Mouse (Mus musculus): ENCODE data around the gene Prr5.

Prr5 gene

DNA sequence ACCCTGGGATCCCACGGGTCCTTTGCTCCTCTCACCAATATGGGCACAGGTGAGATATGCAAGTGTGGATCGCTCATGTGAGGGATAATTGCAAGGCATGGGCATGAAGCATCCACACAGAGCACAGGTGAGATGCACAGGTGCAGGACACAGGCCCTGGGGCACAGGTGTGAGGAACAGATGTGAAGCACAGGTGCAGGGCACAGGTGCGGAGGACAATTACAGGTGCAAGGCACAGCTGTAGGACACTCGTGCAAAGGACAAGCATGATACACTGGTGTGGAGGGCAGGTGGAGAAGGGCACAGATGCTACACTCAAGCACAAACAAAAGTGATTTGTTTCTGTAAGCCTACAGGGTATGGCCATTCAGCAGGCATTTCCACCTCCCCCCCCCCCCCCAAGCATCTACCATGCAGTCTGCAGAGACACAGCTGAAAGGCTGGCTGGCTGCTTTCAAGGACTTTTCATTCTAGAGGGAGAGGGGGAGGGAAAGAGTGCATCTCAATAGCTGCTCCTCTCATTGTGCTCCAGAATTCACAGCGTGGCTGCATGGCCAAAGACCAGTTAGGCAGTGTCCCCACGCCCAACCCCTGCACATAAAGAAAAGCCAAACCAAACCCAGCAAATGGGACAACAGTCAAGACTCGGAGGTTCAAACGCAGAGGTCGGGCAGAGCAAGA is 11.9 kb upstream of the Prr5 start:
- WGBS = 66% methylated on average over 9 of the region's 9 CpGs

DNA sequence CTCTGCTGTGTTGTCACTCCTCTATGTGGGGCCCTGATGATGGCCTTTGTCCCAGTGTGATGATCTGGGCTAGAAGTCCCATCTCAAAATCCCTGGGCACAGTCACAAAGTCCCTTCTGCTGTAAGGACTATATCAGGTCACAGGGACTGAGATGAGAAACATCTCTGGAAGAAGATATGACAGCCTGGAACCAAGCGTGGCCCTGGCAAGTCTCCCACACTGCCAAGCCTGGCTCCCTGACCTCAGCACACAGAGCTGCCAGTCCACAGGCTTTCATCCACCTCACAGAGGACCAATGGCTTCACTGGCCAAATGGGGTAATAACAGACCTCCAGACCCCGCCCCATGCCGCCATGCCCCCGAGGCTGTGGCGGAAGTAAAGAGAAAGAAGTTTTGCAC is 10.8 kb upstream of the Prr5 start:
- WGBS = 83% methylated on average over 5 of the region's 5 CpGs

DNA sequence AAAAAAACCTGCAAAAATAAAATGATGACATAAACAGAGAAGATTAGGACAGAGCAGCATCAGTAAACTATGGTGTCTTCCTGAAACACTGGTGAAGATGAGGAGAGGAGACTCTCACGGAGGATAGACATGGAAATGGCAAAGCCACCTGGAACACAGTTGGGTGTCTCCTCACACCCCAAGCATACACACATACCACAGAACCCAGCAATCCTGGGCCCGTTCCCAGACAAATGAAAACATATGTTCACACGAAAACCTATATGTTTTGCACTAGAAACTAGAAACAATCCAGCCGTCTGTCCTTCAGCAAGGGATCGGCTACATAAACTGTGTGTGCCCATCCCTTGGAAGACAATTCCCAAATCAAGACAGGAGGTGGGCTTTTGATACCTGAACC is 9.6 kb upstream of the Prr5 start:
- WGBS = 59% methylated on average over 5 of the region's 5 CpGs

DNA sequence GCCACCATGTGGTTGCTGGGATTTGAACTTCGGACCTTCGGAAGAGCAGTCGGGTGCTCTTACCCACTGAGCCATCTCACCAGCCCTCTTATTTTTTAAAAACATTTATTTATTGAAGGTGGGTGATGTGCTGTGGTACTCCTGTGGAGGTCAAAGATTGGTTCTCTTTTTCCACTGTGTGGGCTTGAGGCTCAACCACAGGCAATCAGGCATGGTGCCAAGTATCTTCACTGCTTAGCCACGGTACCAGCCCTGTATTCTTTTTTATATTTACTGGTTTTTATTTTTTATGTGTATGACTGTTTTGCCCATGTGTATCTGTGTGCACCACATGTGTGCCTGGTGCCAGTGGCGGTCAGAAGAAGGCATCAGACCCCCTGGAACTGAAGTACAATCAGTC is 8.1 kb upstream of the Prr5 start:
- WGBS = 93% methylated on average over 5 of the region's 5 CpGs

DNA sequence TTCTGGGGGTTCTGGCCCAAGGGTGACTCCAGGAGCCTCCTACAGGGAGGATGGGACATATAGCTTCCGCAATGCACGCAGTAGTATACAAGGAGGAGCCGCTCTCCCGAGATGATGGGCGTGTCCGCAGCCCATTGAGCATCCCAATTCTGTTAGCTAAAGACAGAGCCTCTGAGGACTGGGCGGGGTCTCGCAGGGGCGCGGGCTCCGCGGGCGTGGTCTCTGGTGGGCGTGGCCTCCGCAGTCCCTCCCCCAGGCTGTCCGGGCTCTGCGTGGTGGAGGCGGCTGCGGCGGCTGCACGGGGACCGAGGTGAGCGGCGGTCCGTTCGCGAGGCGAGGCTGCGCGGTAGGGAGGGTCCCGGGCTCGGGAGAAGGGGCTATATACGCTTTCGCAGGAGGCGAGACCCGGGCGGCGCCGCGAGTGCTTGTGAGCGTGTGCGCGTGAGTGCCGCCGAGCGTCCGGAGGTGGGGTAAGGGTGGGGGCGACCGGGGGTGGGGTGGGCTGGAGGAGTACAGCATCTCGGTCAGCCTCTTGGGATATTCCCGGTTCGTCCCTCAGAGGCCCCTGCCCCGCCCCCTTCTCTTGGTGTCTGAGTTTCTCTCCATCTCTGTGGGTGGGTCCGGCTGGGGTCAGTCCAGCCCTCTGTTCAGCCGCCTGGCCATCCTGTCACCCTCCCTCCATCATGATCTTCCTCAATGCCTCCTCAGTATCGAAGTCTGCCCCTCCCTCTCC is 6.3 kb upstream of the Prr5 start:
- under 1% methylated on average over 55 of the region's 56 CpGs for WGBS

DNA sequence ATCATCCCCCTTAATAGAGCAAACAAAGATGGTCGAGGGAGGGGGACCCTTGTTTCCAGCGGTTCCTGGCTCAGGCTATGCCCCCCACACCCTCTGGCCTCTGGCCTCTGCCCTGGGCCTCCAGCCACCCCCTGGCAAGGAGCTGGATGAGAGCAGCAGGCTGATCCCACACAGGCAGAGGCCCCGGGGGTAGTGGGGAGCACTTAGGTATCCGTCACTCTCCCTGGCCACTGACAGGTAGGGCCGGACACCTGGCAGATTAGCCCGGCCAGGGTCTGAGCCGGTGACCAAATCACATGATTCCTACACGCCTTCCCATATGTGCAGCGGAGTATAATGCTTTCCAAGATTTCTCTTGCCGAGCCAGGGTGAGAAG is 5.7 kb upstream of the Prr5 start:
- WGBS = 54% methylated on average over 10 of the region's 10 CpGs

DNA sequence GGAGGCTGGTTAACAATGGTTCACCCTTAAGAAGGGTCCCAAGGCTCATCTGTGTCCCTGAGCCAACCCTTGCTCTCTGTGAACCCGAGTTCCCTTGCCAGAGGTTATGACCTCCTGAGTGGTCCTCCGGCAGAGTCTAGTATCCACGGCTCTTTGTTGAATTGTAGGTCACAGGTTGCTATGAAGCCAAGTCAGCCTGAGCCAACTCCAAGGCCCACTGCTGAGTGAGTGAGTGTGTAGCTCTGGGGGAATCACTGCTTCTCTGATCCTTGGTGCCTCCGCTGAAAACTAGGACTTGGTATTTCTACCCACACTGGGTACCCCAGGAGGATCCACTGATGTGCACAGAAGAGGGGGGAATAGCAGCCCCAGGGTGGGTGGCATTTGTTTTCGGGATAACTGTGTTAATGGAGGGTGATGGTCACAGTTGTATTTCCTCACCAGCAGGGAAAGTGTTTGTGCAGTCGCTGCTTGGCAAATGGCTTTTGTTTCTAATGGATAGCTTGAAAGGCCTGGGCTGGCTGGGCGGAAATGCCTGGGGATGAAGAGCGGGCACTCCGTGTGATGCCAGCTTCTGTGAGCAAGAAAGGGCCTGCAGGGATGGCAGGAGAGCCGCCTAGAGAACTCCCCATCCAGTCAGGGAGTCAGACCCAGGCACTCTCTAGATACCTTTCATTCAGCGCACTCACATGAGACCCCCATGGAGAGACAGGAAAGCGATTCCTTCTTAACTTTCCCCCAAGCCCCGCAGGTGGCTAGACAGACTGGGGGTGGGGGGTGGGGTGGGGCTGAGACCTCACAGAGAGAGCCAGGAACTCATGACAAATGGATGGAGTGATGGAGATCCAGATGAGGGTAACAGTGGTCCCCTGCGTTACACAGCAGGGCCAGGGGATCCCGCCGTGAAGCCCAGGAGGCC is 4.6 kb upstream of the Prr5 start:
- 58% methylated on average over 16 of the region's 16 CpGs for WGBS

DNA sequence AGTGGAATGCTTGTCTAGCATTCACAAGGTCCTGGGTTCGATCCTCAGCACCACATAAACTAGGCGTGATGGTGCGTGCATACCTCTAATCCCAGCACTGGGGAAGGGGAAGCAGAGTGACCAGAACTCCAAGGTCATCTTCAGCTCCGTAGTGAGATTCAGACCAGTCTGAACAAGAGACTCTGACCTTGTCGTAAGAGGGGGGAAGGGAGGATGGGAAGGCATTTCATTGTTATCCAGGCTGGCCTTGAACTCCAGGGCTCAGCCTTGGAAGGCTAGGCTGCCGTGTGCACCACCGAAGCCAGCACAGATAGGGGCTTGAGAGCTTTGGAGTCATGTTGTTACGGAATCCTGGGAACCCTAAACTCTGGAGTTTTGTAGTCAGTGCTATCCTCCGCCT is 3.8 kb upstream of the Prr5 start:
- 86% methylated on average over 9 of the region's 9 CpGs for WGBS

DNA sequence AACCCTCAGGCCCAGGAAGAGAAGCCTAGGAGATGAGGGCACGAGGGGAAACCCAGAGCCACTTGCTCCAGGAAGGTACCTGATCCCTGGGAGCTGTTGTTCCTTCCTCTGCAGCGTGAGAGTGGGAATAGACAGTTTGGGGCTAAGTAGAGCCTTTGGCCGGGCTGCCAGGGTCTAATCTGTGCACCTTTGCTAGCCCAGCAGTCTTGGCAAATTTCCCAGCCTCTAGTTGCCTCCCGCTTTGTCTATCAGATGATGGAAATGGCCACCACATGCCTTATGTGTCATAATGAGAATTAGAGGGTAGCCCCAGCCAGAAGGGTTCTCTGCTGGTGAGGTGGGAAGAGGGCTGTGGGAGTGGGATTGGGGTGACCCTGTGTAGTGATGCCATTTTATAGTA is 3.4 kb upstream of the Prr5 start:
- WGBS = 82% methylated on average over 4 of the region's 4 CpGs

DNA sequence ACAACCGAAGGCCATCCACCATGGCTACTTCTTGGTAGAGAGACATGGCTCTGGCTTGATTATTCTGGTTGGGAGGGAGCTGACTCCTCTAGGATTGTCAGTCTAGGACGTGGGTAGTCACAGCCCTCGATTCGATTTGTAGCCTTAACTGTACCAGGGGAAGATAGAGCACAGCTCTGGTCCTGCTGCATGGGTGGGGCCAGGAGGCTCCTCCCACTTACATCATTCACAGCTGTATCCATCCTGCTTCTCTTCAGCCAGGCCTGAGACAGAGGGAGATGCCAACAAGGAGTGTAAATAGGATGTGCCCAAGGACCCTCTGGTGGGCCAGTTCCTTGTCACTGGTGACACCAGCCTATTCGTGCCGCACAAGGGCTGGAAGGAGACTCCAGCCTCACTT is 1.8 kb upstream of the Prr5 start:
- WGBS = 83% methylated on average over 6 of the region's 6 CpGs

DNA sequence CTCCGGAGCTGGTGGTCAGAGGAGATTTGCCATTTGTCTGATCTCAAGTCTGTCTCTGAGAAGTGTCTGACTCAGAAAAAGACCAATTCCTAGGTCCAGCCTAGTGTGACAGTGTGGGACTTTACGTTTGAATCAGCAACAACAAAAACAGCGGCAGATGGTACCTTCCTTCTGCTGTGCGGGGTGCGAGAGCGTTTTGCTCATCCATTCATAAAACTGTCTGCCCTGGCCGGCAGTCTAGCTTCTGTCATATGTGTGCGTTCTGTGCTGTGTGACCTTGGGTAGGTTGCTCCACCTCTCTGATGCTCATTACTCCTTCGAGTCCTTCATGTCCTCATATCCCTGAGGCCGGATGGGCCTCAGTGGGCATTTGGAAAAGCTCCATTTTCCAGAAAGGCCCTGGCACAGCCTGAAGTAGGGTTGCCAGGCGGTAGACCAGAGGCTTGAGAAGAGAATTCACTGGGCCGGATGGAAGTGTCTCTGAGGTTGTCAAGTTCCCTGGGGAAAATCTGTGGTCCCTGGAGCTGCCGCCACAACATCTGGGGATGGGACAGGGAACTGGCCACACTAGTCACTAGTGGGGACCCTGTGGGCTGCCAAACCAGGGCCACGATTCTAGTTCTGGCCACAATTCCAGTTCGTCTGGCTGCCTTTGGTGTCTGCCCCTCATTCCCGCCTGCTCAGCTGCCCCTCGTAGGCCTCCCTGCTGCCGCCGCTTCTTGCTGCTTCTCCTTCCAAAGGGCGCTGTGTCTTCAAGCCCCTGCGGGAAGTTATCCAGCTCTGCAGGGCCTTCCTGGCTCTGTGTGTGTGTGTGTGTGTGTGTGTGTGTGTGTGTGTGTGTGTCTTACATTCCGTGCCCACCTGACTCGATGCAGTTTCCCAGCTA is 594 bp downstream of the Prr5 start:
- 71% methylated on average over 23 of the region's 23 CpGs for WGBS

DNA sequence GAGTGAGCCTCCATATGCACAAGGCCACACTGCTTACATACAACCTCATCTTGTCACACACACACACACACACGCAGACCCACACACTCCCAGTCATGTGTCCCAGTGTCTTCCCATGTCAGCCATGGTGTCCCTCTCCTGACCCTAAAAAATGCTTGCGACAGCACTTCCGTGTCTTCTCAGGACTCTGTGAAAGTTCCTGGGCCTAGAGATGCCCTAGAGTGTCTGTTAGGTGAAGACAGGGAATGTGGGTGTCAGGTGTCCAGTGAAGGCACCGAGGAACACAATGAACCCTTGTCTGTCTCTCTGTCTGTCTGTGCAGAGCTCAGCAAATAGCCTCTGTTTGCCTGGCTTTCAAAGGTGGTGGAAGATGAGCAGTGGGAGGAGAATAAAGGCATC is 1.2 kb downstream of the Prr5 start:
- WGBS = 87% methylated on average over 4 of the region's 4 CpGs

DNA sequence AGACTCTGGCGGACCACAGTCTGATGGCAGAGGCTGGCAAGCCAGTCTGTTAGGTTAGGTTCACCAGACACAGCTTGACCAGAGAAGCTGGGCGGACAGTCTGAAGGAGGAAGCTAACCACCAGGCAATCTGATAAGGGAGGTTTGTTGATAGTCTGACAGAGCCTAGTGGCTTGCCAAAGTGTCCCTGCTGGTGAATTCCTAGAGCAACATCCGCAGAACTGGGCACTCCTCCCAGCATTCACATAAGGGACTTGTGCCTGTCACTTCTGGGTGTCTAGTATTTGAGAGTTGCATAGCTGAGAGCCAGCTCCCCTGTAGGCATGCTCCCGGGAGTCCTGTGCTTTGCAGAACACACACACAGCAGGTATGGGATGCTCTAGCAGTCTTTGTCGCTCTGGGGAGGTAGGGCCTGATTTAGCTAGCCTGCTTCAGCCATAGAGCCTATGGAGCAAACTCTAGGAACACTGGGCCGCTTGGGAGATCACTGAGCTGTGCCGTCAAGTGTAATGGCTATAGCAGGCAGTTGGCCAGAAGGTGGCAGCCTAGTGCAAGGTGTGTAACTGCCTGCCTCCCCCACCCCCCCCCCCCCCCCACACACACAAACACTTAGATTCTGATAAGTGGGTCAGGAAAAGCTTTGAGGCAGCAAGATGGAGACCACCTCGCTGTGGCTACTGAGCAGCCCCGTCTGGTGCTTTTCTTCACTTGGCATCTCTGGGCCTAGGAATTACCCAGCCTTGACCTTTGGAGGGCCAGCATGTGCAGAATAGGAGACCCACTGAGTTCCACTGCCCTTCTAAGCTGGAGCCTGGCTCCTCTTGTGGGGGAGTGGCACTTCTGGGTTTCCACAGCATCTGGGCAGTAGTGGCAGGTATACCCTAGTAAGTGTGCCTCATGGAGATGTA is 2.2 kb downstream of the Prr5 start:
- 39% methylated on average over 9 of the region's 9 CpGs for WGBS

DNA sequence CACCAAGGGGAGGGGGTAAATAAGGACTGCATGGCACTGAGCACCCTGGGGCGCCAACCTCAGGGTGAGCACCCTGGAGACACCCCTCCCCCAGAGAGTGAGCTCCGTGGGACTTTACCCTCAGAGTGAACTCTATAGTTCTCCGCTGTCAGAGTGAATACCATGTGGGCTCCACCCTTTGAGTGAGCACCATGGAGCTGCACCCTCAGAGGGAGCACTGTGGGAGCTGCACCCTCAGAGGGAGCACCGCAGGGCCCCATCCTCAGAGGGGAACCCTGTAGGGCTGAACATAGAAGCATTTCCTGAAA is 2.8 kb downstream of the Prr5 start:
- WGBS = 72% methylated on average over 4 of the region's 4 CpGs

DNA sequence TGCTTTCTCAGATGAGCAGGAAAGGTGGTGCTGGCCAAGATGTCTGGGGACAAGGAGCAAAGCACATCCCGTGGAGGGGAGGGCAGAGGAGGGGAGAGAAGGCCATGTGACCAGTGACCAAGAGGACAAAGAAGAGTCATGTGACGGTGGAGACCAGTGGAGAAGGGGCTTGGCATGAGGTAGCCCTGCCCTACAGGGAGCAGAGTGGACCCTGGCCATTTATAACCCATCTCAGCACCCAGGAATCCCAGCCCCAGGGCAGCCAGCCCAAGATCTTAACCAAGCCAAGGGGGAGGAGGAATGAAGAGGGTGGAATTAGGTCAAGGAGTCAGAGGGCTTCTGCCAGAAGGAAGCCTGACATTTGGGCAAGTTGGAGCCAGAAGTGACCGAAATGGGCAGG is 3.2 kb downstream of the Prr5 start:
- WGBS = 60% methylated on average over 3 of the region's 3 CpGs

DNA sequence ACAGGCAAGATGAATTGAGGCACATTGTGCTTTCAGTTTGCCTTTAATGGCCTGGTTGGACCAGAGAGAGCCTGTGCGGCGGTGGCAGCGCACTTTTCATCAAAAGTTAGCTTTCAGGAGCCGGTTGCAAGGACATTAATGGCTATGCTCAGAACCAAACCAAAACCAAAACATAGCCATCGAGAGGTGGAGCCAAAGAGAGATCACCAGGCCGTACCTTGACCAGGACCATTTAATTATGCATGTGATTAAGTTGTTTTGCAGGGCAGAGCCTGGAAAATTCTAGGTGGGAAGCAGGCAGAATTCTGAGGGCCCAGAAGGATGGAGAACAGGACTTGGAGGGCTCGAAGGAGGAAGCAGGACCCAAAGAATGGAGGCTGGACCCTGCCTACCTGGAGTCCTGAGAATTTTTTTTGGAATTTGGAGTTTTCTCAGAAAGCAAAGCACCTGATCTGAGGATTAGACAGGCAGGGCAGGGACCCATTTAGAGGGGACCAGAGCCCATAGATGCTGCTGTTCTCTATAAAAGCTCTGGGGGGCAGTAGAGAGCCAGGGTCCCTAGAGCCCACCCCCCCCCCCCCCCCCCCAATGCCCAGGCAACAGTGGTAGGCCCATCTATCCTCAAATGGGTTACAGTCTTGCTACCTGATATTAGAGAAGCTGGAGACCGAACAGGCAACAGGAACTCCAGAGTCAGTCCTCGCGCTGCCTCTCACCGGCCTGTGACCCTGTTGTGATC is 5.1 kb downstream of the Prr5 start:
- 88% methylated on average over 11 of the region's 11 CpGs for WGBS

DNA sequence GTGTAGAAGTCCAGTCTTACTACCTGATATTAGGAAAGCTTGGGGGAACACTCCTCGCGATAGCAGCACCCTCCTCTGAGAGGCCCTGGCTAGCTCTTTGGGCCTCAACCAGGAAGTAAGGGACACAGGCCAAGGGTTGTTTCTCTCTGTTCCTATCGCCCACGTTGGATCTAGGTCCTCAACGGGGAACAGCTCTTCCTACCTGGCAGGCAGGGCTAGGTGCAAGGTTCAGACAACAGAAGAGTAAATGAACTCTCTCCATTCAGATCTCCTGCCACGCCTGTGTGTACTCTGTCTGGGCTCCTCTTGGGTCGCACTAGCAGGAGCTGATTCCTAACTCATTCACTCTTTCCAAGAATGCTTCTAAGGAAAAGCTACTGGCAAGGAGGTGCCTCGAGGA is 5.9 kb downstream of the Prr5 start:
- WGBS = 72% methylated on average over 8 of the region's 8 CpGs

DNA sequence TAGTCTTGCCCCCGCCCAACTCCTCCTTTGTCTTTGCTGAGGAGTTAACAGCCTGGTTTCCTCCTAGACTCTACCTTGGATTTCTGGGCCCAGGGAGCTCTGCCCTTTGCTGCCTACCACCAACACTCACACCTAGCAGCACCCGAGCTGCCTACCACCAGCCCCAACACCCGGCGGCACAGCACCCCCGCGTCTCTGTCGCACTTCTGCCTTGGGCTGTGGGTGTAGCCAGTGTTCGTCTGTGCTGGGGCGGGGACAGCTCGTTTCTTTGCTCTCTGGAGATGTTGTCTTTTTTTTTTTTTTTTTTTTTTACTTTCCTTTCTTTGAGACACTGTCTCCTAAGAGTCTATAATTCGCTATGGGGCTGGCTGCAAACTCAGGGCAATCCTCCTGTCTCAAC is 8.5 kb downstream of the Prr5 start:
- 51% methylated on average over 11 of the region's 11 CpGs for WGBS

DNA sequence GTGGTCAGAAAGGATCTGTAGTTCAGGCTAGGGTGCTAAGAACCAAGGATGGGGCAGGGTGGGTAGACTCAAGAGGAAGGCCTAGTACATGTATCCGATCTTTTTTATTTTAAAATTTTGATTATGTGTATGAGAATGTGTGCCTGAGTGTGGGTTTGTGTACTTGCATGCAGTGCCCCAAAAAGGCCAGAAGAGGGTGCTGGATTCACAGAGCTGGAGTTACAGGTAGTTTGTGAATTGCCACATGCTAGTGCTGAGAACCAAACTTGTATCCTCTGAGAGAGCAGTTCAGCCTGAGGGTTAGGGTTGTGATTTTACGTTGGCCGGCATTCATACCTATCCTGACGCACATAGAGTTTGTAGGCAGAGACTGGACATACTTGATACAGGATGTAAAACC is 9.7 kb downstream of the Prr5 start:
- WGBS = 98% methylated on average over 4 of the region's 4 CpGs

DNA sequence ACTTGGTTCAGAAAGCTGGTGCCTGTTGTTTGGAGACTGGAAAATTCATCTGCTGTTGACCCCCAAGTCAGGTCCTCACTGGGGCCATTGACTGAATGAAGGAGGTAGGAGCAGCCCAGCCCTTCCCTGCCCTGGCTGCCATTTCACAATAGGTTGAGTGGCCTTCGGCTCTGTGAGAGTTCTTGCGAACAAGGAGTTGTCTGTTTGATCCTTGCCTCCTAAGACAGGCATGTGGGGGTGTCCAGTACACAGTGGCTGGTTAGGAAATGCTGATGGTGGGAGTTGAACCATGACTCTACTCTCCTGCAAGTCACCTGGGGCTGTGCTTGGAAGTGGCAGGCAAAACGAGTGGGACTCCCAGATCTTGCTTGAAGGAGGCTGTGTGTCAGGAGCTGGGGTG is 10.4 kb downstream of the Prr5 start:
- 87% methylated on average over 3 of the region's 3 CpGs for WGBS
